Mouse (Mus musculus): ENCODE data around the gene Auts2.

Auts2 gene

DNA sequence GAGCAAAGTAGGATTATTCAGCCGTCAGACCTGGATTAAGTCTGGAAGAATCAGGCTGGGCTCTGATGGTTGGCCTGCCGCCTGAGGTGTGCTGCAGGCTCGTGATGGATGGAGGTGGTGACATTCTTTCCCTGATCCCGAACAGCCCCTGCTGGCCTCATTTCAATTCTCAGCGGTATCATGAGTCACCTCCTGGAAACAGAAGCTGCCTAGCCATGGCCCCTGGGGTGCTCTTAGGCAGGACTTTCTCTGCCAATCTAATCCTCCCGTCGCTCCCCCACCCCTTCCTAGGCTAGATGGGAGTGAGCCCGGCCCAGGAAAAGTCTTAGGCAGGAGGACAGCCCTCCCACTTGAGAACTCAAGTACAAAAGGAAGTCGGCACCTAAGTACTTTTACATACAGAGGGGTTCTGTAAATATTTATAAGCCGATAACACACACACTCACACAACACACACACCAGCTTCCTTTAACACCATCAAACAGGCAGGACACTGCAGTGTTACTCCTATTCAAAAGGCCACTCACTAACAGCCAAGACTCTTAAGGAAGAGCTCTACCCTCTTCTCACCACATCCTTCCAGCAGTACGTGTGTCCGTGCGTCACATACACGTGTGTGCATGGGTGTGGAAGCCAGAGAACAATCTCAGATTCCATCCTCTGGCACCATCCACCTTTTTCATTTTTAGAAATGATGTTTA is 1027.3 kb downstream of the Auts2 start:
- no peak for DNase-seq (ENCODE audit: low read depth)

- no peak for DNase-seq (ENCODE audit: low read depth)
Measured at GRCm38 (mm10) chr5:131513753-131514152, 1029.4 kb downstream of the Auts2 start.

DNA sequence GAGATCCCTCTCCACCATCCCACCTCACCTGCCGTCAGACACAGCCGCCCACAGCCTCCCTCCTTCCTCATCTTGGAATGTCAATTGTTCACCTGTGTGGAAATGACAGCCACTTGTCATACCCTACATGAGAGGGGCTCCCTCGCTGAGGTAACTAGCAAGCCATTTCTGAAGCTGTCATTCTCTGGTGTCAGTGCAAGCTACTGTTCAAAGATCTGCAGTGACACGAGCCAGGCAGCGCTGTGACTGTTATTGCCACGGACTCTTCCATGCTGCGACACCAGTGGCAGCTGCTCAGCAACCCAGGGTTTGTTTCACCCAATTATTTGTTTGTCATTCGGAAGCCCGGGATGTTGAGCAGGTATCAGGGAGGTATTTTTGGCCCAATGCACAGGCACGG is 1030.5 kb downstream of the Auts2 start:
- no peak for DNase-seq (ENCODE audit: low read depth)

GRCm38 (mm10) chr5:131510659-131511058 is 1032.5 kb downstream of the Auts2 start:
- no peak for DNase-seq (ENCODE audit: low read depth)

DNA sequence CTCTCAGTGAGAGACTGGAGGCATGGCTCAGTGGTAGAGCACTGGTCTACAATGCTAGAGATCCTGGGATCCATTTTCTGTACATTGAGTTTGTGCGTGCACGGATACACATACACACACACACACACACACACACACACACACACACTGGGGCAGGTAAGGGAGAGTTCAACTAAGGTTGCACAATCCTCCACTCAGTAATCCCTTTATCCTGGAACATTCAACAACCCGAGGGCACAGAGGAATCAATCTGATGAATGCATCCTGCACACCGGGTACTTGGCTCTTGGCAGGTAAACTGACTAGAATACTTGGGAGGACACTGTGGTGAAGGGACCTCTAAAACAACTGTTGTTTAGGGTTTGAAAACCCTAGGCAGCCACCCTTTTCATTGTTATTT is 1033.8 kb downstream of the Auts2 start:
- DNase-seq (ENCODE audit: low read depth) = no peak

GRCm38 (mm10) chr5:131498865-131499264 is 1044.3 kb downstream of the Auts2 start:
- no peak for DNase-seq (ENCODE audit: low read depth)

DNA sequence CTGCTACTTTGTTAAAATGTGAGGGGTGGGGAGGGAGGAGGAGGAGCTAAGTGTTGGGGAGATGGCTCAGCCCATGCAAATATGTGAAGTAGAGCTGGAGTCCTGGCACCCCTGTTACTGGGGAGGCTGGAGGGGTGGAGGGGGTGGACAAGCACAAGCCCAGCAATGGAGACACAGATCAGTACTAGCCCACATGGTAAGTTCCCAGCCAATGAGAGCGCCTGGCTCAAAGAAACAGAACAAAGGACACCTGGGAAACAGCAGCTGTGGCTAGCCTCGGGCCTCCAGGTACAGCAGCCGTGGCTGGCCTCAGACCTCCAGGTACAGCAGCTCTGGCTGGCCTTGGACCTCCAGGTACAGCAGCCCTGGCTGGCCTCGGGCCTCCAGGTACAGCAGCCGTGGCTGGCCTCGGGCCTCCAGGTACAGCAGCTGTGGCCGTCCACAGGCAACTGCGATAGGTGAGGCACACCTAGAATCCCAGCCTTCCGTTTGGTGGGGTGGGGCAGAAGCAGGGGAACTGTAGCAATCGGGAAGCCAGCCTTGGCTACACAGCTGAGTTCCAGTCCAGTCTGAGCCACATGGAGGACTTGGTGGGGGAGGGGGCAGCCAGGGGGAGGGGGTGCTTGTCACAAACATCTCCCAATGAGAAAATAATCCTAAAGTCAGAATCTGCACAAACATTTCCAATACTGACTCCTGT is 1046.5 kb downstream of the Auts2 start:
- no peak for DNase-seq (ENCODE audit: low read depth)

DNA sequence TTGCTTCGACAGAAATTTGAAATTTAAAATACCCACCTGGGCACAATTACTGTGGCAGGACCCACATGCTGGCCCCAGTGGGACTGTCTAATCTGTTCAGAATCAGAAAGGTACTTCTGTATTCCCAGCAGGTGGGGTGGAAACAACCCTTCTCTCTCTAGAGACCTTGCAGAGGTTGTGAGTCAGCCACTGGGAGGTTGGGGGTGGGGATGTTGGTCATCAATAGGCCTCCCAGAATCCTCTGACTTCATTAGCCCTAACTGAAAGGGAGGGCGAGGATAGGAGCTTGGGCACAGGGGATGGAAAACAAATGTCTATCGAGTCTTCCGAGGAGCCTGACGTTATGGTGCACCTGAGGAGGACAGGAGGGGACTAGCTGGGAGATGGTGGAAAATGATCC is 1048.6 kb downstream of the Auts2 start:
- DNase-seq (ENCODE audit: low read depth) = no peak

DNA sequence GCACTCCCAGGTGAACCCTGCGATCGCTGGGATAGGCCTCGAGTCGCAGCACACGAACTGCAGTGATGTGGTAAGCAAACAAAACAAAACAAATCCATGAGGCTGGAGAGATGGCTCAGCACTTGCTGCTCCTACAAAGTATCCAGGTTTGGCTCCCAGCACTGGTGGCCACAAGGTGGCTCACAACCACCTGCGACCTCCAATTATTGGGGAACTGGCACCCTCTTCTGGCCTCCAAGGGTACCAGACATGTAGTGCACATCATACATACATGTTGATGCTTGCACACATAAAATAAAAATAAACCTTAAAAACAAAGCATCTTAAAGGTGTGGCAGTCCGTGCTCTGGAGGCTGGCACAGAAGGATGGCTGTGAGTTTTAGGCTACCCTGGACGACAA is 1050.6 kb downstream of the Auts2 start:
- DNase-seq (ENCODE audit: low read depth) = no peak

- DNase-seq (ENCODE audit: low read depth) = no peak
Measured at GRCm38 (mm10) chr5:131491843-131492242, 1051.3 kb downstream of the Auts2 start.

DNA sequence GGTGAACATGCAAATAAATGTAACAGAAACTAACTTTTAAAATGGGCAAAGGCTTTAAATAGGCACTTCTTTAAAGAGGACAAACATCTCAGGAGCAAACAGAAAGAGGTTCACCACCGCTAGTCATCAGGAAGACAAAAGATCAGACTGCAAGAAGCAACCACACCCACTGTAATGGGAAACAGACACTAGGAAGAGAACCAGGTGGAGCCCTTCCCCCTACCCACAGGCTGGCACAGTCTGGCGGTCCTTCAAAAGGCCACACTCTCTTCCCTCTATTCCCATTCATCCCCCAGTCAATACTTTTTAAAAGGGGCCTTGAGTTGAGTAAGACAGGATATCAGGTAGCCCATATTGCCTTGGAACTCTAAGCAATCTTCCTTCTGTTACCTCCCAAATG is 1052.3 kb downstream of the Auts2 start:
- DNase-seq (ENCODE audit: low read depth) = no peak

GRCm38 (mm10) chr5:131489846-131490245 is 1053.3 kb downstream of the Auts2 start:
- no peak for DNase-seq (ENCODE audit: low read depth)

DNA sequence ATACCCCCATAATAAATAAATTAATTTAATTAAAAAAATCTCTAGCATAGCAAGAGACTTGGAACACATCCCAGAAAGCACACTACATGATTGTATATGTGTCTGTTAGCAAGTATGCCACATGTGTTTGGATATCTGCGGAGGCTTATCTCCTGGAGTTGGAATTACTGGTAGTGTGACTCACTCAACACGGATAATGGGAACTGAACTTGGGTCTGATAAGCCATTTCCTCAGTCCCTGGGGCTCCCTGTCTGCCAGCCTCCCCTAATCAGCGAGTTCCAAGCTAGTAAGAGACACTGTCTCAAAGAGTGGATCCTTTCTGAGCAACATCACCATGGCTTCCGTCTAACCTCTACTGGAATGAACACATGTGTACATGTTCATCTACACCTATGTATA is 1056.6 kb downstream of the Auts2 start:
- no peak for DNase-seq (ENCODE audit: low read depth)

DNA sequence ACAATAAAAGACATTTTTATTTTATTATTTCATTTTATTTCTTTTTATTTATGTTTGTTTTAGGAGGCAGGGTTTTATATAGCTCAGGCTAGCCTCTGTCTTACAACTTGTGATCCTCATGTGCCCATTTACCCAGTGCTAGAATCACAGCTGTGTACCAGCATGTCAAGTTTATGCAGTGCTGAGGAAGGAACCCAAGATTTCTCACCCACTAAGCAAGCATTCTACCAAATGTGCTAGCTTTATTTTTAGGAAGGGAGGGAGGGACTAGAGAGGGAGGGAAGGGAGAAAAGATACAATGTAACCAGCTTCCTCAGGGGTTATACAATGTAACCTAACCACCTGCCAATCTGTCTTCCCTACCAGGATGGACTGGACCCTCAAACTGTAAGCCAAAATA is 1067.9 kb downstream of the Auts2 start:
- no peak for DNase-seq (ENCODE audit: low read depth)

DNA sequence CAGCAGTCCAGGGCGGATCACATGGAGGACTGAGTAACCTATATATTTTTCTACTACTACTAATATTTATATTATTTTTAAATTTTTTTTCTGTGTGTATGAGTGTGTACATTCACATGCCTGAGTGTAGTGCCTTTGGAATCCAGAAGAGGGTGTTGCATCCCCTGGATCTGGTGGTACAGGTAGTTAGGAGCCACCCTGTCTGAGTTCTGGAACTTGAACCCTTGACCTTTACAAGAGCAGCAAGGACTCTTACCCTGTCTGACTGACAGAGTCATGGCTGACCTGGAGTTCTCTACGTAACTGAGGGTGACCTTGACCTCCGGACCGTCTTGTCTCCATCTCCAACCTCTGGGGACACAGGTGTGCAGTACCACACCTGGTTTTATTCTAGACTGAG is 1074.5 kb downstream of the Auts2 start:
- no peak for DNase-seq (ENCODE audit: low read depth)

GRCm38 (mm10) chr5:131466131-131466530 is 1077.0 kb downstream of the Auts2 start:
- no peak for DNase-seq (ENCODE audit: low read depth)

DNA sequence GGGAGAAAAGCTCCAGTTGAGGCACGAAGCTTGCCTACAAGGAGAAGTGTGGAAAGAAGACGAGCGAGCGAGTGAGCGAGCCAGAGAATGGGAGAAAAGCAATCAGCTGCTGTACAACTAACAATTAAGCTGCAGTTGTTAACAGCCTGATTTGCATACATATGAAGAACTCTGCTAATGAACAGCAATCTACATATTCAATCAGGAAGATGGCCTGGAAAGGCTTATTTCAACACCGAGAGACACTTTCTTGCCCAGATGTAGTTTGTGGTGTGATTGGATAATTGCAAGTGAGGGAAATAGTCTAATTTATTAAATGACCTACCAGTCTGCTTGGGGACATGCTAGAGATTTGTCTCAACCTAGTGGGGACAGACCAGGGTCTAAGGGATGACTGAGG is 1079.7 kb downstream of the Auts2 start:
- no peak for DNase-seq (ENCODE audit: low read depth)

GRCm38 (mm10) chr5:131459951-131460350 is 1083.2 kb downstream of the Auts2 start:
- no peak for DNase-seq (ENCODE audit: low read depth)

DNA sequence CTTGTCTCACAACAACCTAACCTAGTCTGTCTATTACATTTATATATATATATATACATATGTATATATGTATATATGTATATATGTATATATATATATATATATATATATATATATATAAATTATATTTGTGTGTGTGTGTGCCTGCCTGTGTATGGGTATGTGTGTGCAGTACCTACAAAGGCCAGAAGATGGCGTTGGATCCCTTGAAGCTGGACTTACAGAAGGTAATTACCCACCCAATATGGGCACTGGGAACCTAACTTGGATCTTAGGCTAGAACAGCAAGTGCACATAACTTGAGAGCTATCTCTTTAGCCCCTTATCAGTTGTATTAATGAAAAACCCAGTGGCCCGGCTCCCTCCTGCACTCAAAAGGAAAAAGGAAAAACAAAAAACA is 1083.6 kb downstream of the Auts2 start:
- DNase-seq (ENCODE audit: low read depth) = no peak

DNA sequence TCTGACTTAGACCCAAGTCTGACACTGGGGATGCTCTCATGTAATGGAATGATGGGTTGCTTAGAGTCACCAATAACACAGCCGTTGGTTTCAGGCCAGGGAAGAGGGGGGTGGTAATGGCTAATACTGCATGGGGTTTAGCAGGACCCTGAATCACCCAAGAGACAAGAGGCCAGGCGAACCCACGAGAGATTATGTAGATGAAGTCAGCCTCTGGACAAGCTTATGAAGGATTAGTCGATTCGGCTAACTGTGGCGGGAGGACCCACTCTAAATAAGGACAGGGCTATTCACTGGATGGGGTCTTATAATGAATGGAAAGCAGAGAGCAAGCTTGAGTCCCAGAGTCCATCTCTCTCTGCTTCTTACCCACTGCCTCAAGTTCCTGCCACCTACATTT is 1084.4 kb downstream of the Auts2 start:
- DNase-seq (ENCODE audit: low read depth) = no peak

- no peak for DNase-seq (ENCODE audit: low read depth)
Measured at GRCm38 (mm10) chr5:131457999-131458398, 1085.1 kb downstream of the Auts2 start.

GRCm38 (mm10) chr5:131449181-131449868 is 1093.8 kb downstream of the Auts2 start:
- no peak for DNase-seq (ENCODE audit: low read depth)

GRCm38 (mm10) chr5:131435239-131435876 is 1107.8 kb downstream of the Auts2 start:
- DNase-seq (ENCODE audit: low read depth) = no peak

Measured in naive thymus-derived CD4-positive, alpha-beta T cell, adult 2 months (primary cell).